Mouse (Mus musculus) liver, embryonic 14.5 days (tissue): Measurements from ENCODE around the gene Gpr35. TPM values are rescaled to one million over a fixed set of nuclear protein-coding genes. Genes with fewer than 3 reads are reported as not detected.

Source experiments
- ATAC-seq: fragments of 200-750 bp; cut with Nextera tagmentation; 2 replicates; pipeline ENCODE4 v1.8.0; 2017; ENCODE audit warnings: moderate number of reproducible peaks, mild to moderate bottlenecking, moderate library complexity; ENCODE audit not compliant: insufficient read depth
- DNase-seq, 3 experiments: peaks; one replicate each; pipeline ENCODE4 v3.0.0-alpha.2; 2012 to 2013; ENCODE audit warnings: low read depth in 3 of 3, low spot score in 3 of 3
- H3K27ac ChIP-seq: fragments of 300-500 bp; sonication (generic); 2 replicates; pipeline ENCODE4 v1.5.1; 2014; ENCODE audit warnings: moderate library complexity, mild to moderate bottlenecking, control low read depth, inconsistent platforms
- H3K27me3 ChIP-seq: fragments of 300-500 bp; sonication (generic); 2 replicates; pipeline ENCODE4 v1.6.1; 2014; ENCODE audit warnings: mild to moderate bottlenecking, low read length, moderate library complexity; ENCODE audit not compliant: control insufficient read depth, insufficient read depth
- H3K36me3 ChIP-seq: fragments of 300-500 bp; sonication (generic); replicated peaks from 2 replicates; pipeline ENCODE4 v1.6.1; 2014; ENCODE audit warnings: low read depth; ENCODE audit not compliant: control insufficient read depth, insufficient read depth
- H3K4me1 ChIP-seq, 2 experiments: fragments of 200-500 bp in 1 of 2; fragments of 300-500 bp in 1 of 2; sonication (generic) in 1 of 2; replicated peaks; 2 replicates each; pipeline ENCODE4 v1.6.1; 2012 to 2014; ENCODE audit warnings: antibody characterized with exemption in 1 of 2, inconsistent platforms in 1 of 2, low read length in 1 of 2; ENCODE audit not compliant: control insufficient read depth in 2 of 2, insufficient read depth in 2 of 2
- H3K4me2 ChIP-seq: fragments of 300-500 bp; sonication (generic); 2 replicates; pipeline ENCODE4 v1.6.1; 2014; ENCODE audit warnings: low read depth, mild to moderate bottlenecking, control low read depth, moderate library complexity
- H3K4me3 ChIP-seq, 2 experiments: fragments of 200-500 bp in 1 of 2; fragments of 300-500 bp in 1 of 2; sonication (generic) in 1 of 2; 2 replicates each; pipeline ENCODE4 v1.5.1; 2012 to 2014; ENCODE audit warnings: low read depth in 2 of 2, low read length in 2 of 2, mild to moderate bottlenecking in 2 of 2, control low read depth in 1 of 2, inconsistent platforms in 1 of 2, moderate library complexity in 1 of 2; ENCODE audit not compliant: insufficient read depth in 1 of 2
- H3K9ac ChIP-seq: fragments of 300-500 bp; sonication (generic); replicated peaks from 2 replicates; pipeline ENCODE4 v1.6.1; 2014; ENCODE audit warnings: mild to moderate bottlenecking, control low read depth, moderate library complexity
- H3K9me3 ChIP-seq: fragments of 300-500 bp; sonication (generic); 2 replicates; pipeline ENCODE4 v1.6.1; 2016; ENCODE audit warnings: low read length, mixed read lengths; ENCODE audit not compliant: control insufficient read depth
- CTCF ChIP-seq: IDR thresholded peaks from 2 replicates; pipeline ENCODE4 v1.5.1; 2016; ENCODE audit warnings: antibody characterized with exemption, low read depth, control low read depth
- EP300 ChIP-seq: IDR thresholded peaks from 2 replicates; pipeline ENCODE4 v1.6.1; 2016; ENCODE audit warnings: antibody characterized with exemption, low read depth
- whole genome bisulfite sequencing: fragments of 180-500 bp; shearing (Covaris S2); extraction: QIAGEN DNeasy Blood & Tissue Kit; methylation state at CpG from one replicate; pipeline ENCODE4 v1.1.7; 2014; ENCODE audit not compliant: insufficient replicate concordance; 5-methylcytosine and 5-hydroxymethylcytosine counted together
- polyA plus RNA-seq, 2 experiments: library from polyadenylated mRNA; depleted of rRNA in 1 of 2; stranded (reverse) in 1 of 2; unstranded in 1 of 2; fragments of >200 nt; fragmentation: Nextera tagmentation in 1 of 2; extraction: Ambion mirVana in 1 of 2; gene quantifications; 2 replicates each; pipeline versions ENCODE4 v1.2.1 to v1.2.3; 2012 to 2014

Gene Gpr35
- polyA plus RNA-seq, 2 experiments: 0.40 to 0.76 TPM

DNA sequence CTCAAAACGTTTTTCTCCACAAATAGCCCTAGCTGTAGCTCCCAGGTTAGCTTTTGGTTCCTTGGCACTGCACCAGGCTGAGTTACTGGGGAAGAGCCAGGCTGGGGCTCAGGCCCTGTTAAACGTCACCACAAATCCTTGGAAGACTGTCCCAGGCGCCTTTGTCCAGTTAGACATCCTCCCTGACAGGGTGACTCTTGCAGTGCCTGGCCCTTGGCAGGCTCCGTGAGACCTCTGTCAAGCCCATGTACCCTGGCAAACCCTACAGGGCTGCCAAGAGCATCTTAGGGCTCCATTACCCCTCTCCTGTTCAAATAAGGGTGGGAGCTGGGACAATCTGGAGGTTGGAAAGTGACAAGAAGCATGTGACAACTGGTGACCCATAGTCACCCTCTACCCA lies 85.3 kb downstream of the Gpr35 start:
- H3K9me3 ChIP-seq: no peaks in the 10 kb centered on the region
- H3K36me3 ChIP-seq: no peaks in the 10 kb centered on the region
- ATAC-seq (no peak), DNase-seq (no peak)
- no peak overlapping the region for H3K4me2 ChIP-seq
- no peak overlapping the region for H3K9ac ChIP-seq
- H3K27me3 ChIP-seq: no peaks in the 10 kb centered on the region
- no peak overlapping the region for H3K27ac ChIP-seq
- peaks cover 7 to 12% of the 10 kb centered on the region in 2 experiments for H3K4me1 ChIP-seq
- TF ChIP-seq EP300 (no peak), CTCF (no peak)
- H3K4me3 ChIP-seq: no peak overlapping the region
- 59% methylated on average over 4 of the region's 4 CpGs for WGBS

Other genes starting within 250 kb of the Gpr35 start
- gene Gpc1, start 119.2 kb upstream of the Gpr35 start, polyA plus RNA-seq (2012; rRNA removed): 1.6 and 1.7 TPM in 2 replicates
- 1.8 and 2.1 TPM in 2 replicates for gene Gpc1, start 119.2 kb upstream of the Gpr35 start, polyA plus RNA-seq (2014; fragmentation: Nextera tagmentation; extraction: Ambion mirVana)
- 0.02 and 0.05 TPM in 2 replicates for gene Ankmy1, start 48.0 kb upstream of the Gpr35 start, polyA plus RNA-seq (2012; rRNA removed)
- not detected in 2 replicates for gene Ankmy1, start 48.0 kb upstream of the Gpr35 start, polyA plus RNA-seq (2014; fragmentation: Nextera tagmentation; extraction: Ambion mirVana)
- gene Dusp28, start 43.9 kb upstream of the Gpr35 start, polyA plus RNA-seq (2012; rRNA removed): 5.2 and 6.4 TPM in 2 replicates
- 4.4 and 5.4 TPM in 2 replicates for gene Dusp28, start 43.9 kb upstream of the Gpr35 start, polyA plus RNA-seq (2014; fragmentation: Nextera tagmentation; extraction: Ambion mirVana)
- gene Rnpepl1, start 40.1 kb upstream of the Gpr35 start, polyA plus RNA-seq (2012; rRNA removed): 10.7 and 15.3 TPM in 2 replicates
- 8.7 and 10.7 TPM in 2 replicates for gene Rnpepl1, start 40.1 kb upstream of the Gpr35 start, polyA plus RNA-seq (2014; fragmentation: Nextera tagmentation; extraction: Ambion mirVana)
- 7.4 and 8.8 TPM in 2 replicates for gene Capn10, start 16.5 kb upstream of the Gpr35 start, polyA plus RNA-seq (2012; rRNA removed)
- 8.1 and 9.1 TPM in 2 replicates for gene Capn10, start 16.5 kb upstream of the Gpr35 start, polyA plus RNA-seq (2014; fragmentation: Nextera tagmentation; extraction: Ambion mirVana)
- gene Aqp12, start 55.5 kb downstream of the Gpr35 start, polyA plus RNA-seq (2012; rRNA removed): not detected in 2 replicates
- gene Aqp12, start 55.5 kb downstream of the Gpr35 start, polyA plus RNA-seq (2014; fragmentation: Nextera tagmentation; extraction: Ambion mirVana): not detected in 2 replicates
- gene Kif1a, start 151.1 kb downstream of the Gpr35 start, polyA plus RNA-seq (2012; rRNA removed): 0.07 and 0.16 TPM in 2 replicates
- gene Kif1a, start 151.1 kb downstream of the Gpr35 start, polyA plus RNA-seq (2014; fragmentation: Nextera tagmentation; extraction: Ambion mirVana): 0.10 and 0.27 TPM in 2 replicates
- 2.5 and 3.0 TPM in 2 replicates for gene Agxt, start 184.4 kb downstream of the Gpr35 start, polyA plus RNA-seq (2012; rRNA removed)
- 8.4 and 9.4 TPM in 2 replicates for gene Agxt, start 184.4 kb downstream of the Gpr35 start, polyA plus RNA-seq (2014; fragmentation: Nextera tagmentation; extraction: Ambion mirVana)
- gene 2310007B03Rik, start 210.1 kb downstream of the Gpr35 start, polyA plus RNA-seq (2012; rRNA removed): 0.07 and 0.11 TPM in 2 replicates
- 0.09 and 0.21 TPM in 2 replicates for gene 2310007B03Rik, start 210.1 kb downstream of the Gpr35 start, polyA plus RNA-seq (2014; fragmentation: Nextera tagmentation; extraction: Ambion mirVana)
- 0.01 and 0.02 TPM in 2 replicates for gene Crocc2, start 217.9 kb downstream of the Gpr35 start, polyA plus RNA-seq (2012; rRNA removed)
- gene Crocc2, start 217.9 kb downstream of the Gpr35 start, polyA plus RNA-seq (2014; fragmentation: Nextera tagmentation; extraction: Ambion mirVana): not detected in 2 replicates